Mouse (Mus musculus) embryonic facial prominence, embryonic 12.5 days (tissue): Measurements from ENCODE around the gene Rph3a. TPM values are rescaled to one million over a fixed set of nuclear protein-coding genes. Genes with fewer than 3 reads are reported as not detected.

ENCODE experiments used
- ATAC-seq: fragments of 200-750 bp; cut with Nextera tagmentation; 2 replicates; pipeline ENCODE4 v1.8.0; 2017; ENCODE audit not compliant: insufficient number of reproducible peaks, insufficient read depth, low FRiP score, low TSS enrichment
- H3K27ac ChIP-seq: fragments of 300-500 bp; sonication (generic); 2 replicates; pipeline ENCODE4 v1.5.1; 2016; ENCODE audit warnings: mild to moderate bottlenecking
- H3K27me3 ChIP-seq: fragments of 300-500 bp; sonication (generic); 2 replicates; pipeline ENCODE4 v1.6.1; 2016; ENCODE audit warnings: mild to moderate bottlenecking, moderate library complexity
- H3K36me3 ChIP-seq: fragments of 300-500 bp; sonication (generic); 2 replicates; pipeline ENCODE4 v1.6.1; 2016; ENCODE audit warnings: mild to moderate bottlenecking
- H3K4me1 ChIP-seq: fragments of 300-500 bp; sonication (generic); 2 replicates; pipeline ENCODE4 v1.6.1; 2016
- H3K4me2 ChIP-seq: fragments of 300-500 bp; sonication (generic); replicated peaks from 2 replicates; pipeline ENCODE4 v1.6.1; 2016; ENCODE audit warnings: mild to moderate bottlenecking, moderate library complexity
- H3K4me3 ChIP-seq: fragments of 300-500 bp; sonication (generic); 2 replicates; pipeline ENCODE4 v1.5.1; 2016; ENCODE audit warnings: mild to moderate bottlenecking
- H3K9ac ChIP-seq: fragments of 300-500 bp; sonication (generic); 2 replicates; pipeline ENCODE4 v1.6.1; 2016; ENCODE audit warnings: mild to moderate bottlenecking, moderate library complexity
- H3K9me3 ChIP-seq: fragments of 300-500 bp; sonication (generic); 2 replicates; pipeline ENCODE4 v1.6.1; 2016; ENCODE audit warnings: mild to moderate bottlenecking, moderate library complexity
- WGBS: fragments of 180-500 bp; shearing (Covaris S2); methylation state at CpG from one replicate; pipeline ENCODE4 v1.1.7; 2016; 5-methylcytosine and 5-hydroxymethylcytosine counted together
- polyA plus RNA-seq: library from polyadenylated mRNA; unstranded; fragments of >200 nt; fragmentation: Nextera tagmentation; extraction: Ambion mirVana; gene quantifications from 2 replicates; pipeline ENCODE4 v1.2.1, GENCODE M21; 2016

Gene Rph3a
- polyA plus RNA-seq, 1 experiment from 2014 or later: 0.27 TPM

DNA sequence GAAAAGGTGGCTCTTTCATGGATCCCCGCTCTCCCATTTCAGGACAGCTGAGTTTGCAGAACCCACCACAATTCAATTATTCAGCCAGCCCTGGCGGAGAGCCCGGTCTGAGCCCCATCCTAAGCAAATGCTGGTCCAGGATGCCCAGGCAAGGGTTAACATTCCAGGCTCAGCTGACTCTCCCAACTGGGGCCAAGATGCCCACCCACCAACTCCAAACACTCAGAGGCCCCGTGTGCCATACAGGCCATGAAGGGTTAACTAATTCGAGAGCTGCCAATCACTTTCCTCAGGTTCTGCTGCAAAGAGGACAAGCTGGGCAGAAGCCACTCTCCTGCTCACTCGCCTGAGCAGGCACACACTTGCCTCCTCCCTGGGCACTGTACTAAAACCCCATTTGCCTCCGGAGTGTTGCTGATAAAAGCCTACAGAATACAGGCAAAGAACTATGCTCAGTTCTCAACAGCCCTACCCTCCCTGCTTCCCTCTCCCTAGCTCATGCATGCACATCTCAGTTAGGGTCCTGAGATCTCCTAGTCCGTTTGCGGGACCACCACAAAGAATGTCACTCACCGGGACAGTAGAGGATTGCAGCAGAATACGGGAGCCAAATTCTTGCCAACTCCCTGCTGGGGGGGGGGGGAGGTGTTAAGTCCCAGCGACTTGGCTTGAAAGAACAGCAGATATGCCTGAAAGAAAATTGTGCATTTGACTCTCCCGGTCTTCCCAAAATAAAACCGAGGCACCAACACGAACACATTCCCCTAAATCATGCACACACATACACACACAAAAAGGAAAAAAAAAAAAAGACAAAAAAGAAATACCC, 1.3 kb downstream of the Rph3a start:
- 15% methylated on average over 15 of the region's 15 CpGs for WGBS
- Histone ChIP-seq H3K27ac (no peak overlapping the region), H3K9me3 (no peaks in the 10 kb centered on the region), H3K4me3 (no peak overlapping the region), H3K9ac (no peak overlapping the region), H3K36me3 (no peaks in the 10 kb centered on the region), H3K27me3 (peaks cover 15% of the 10 kb centered on the region; the same call in 1 of the 2 replicates), H3K4me1 (0 out of 2 replicates have a peak, but pooled peaks cover 2% of the 10 kb centered on the region), H3K4me2 (no peak overlapping the region)
- ATAC-seq: no peak

DNA sequence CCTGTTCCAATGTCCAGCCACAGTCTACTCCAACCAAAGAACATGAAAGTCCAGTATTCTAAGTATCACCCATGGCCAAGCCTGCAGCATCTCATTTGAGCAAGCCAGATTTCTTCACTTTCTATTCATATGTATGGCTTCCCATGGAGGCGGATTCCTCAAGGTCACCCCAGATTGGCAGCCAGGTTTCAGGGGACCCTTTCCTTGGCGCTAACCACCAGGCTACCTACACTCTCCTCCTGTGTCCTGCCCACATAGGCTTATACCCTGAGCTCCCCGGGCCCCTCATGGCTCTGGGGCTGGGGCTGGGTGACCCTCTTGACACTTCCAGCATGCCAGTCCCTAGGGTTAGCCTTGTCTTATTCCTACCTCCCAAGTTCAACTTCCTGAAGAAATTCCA, 2.3 kb downstream of the Rph3a start:
- peaks cover 15% of the 10 kb centered on the region for H3K27me3 ChIP-seq
- WGBS: 73% methylated on average over 3 of the region's 3 CpGs

DNA sequence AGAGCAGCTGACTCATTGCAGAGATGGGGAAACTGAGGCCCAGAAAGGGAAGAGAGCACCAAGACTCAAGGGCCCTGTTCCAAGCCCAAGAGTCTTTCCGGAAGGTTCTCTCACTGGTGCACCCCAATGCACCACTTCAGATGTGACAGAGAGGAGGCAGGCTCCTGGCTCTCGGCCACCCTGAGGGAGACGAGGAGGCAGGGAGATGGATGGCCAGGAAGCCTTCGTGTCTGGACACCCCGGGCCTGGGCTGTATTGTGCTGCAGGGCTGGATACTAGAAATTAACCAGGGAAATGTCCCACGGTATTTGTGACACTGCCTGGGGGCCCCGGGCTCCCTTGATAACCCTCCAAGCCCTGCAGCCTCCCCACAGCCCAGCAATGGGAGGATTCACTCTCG, 2.8 kb downstream of the Rph3a start:
- H3K4me1 ChIP-seq: 0 out of 2 replicates have a peak, but pooled peaks cover 2% of the 10 kb centered on the region
- no peak overlapping the region for H3K4me2 ChIP-seq
- peaks cover 15% of the 10 kb centered on the region for H3K27me3 ChIP-seq
- ATAC-seq: no peak
- WGBS: 78% methylated on average over 8 of the region's 8 CpGs
- no peak overlapping the region for H3K4me3 ChIP-seq
- no peaks in the 10 kb centered on the region for H3K9me3 ChIP-seq
- H3K9ac ChIP-seq: no peak overlapping the region
- H3K36me3 ChIP-seq: no peaks in the 10 kb centered on the region
- H3K27ac ChIP-seq: no peak overlapping the region

More for the DNA sequence above, 2.3 kb downstream of the Rph3a start:
- Histone ChIP-seq H3K4me1 (0 out of 2 replicates have a peak, but pooled peaks cover 2% of the 10 kb centered on the region), H3K27ac (no peak overlapping the region), H3K4me3 (no peak overlapping the region), H3K4me2 (no peak overlapping the region), H3K9me3 (no peaks in the 10 kb centered on the region), H3K9ac (no peak overlapping the region), H3K36me3 (no peaks in the 10 kb centered on the region)
- no peak for ATAC-seq

DNA sequence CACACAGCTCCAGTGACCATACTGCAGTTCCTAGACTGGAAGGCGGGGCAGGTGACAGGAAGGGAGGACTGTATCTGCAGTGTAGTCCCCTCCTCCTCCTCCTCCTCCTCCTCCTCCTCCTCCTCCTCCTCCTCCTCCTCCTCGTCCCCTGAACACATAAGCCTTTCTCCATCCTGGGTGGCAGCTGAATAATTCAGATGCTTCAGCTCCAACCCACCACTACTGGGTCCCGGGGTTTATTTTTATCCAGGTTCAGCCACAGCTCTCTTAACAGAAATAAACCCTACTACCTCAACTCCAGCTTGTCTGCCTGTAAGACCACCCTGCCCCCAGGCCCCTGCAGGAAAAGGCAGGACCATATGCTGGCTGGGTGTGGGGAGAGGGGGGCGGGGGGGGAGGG, 3.7 kb downstream of the Rph3a start:
- Histone ChIP-seq H3K36me3 (no peaks in the 10 kb centered on the region), H3K9ac (no peak overlapping the region), H3K4me1 (0 out of 2 replicates have a peak, but pooled peaks cover 2% of the 10 kb centered on the region), H3K4me3 (no peak overlapping the region), H3K9me3 (no peaks in the 10 kb centered on the region), H3K27ac (no peak overlapping the region), H3K27me3 (peaks cover 15% of the 10 kb centered on the region), H3K4me2 (no peak overlapping the region)
- ATAC-seq: no peak
- WGBS: 79% methylated on average over 2 of the region's 4 CpGs

DNA sequence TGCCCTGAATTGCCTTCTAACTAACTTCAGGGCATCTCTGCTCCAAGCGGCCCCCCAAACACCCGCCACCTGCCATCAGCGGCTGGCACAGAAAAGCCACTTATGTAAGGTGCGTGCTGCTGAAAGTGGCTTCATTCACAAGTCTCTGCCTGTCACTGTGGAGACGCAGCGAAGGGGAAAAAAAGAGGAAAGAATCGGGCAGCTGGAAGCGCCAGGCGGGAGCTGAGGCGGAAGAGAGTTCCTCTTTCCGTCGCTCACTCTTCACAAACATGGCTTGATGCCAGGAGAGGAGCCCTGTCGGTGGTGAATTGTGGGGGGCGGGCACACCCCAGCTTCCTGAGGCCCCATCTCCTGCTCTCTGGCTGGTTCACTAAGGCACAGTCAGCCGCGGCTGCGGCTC, 6.1 kb downstream of the Rph3a start:
- Histone ChIP-seq H3K27me3 (peaks cover 8% of the 10 kb centered on the region), H3K4me3 (no peak overlapping the region), H3K4me2 (no peak overlapping the region), H3K4me1 (no peaks in the 10 kb centered on the region), H3K9me3 (no peaks in the 10 kb centered on the region), H3K36me3 (no peaks in the 10 kb centered on the region), H3K27ac (no peak overlapping the region), H3K9ac (no peak overlapping the region)
- no peak for ATAC-seq
- WGBS: 40% methylated on average over 17 of the region's 17 CpGs

DNA sequence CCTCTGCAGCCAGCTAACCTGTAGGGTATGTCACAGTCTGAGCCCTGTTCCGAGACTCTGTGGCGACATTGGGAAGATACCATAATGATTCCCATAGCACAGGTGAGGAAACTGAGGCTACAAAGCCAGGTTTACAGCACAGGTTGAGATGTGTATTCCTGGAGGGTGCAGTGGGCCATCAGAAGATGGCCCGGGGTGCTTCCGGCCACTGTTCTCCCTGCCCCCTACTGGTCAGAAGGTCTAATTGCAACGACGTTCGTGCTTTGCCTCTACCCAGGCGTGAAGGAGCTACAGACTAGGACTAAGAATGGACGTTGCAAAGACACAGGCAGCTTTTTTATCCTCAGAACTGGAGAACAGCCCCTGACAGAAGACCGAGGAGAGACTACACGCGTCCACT, 10.3 kb downstream of the Rph3a start:
- no peak overlapping the region for H3K4me3 ChIP-seq
- no peaks in the 10 kb centered on the region for H3K4me1 ChIP-seq
- H3K4me2 ChIP-seq: no peak overlapping the region
- no peaks in the 10 kb centered on the region; the same call in 1 of the 2 replicates for H3K27me3 ChIP-seq
- H3K9ac ChIP-seq: no peak overlapping the region
- WGBS: 39% methylated on average over 12 of the region's 12 CpGs
- H3K36me3 ChIP-seq: no peaks in the 10 kb centered on the region
- H3K9me3 ChIP-seq: no peaks in the 10 kb centered on the region
- H3K27ac ChIP-seq: no peak overlapping the region
- ATAC-seq: no peak

DNA sequence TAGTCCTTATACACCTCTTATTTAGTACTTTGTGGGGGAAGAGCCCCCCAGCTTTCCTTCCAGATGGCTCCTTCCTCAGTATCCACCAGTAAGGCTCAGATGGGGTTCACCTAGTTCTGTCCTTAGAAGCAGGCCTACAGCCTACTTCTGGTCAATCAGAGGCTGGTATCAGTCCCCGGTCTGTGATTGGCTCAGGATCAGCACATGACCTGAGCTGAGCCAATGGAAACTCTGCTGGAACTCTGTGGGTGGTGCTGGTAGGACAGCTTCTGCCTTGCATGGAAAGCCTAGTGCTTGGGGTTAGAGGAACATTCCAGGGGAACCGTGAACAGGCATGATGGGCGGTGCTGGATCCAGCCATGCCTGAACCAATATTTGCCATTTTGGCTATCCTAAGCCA, 21.5 kb downstream of the Rph3a start:
- 89% methylated on average over 3 of the region's 3 CpGs for WGBS
- Histone ChIP-seq H3K9me3 (no peaks in the 10 kb centered on the region), H3K4me1 (no peaks in the 10 kb centered on the region), H3K36me3 (no peaks in the 10 kb centered on the region), H3K4me2 (no peak overlapping the region), H3K4me3 (no peak overlapping the region), H3K27me3 (no peaks in the 10 kb centered on the region), H3K9ac (no peak overlapping the region), H3K27ac (no peak overlapping the region)
- ATAC-seq: no peak

DNA sequence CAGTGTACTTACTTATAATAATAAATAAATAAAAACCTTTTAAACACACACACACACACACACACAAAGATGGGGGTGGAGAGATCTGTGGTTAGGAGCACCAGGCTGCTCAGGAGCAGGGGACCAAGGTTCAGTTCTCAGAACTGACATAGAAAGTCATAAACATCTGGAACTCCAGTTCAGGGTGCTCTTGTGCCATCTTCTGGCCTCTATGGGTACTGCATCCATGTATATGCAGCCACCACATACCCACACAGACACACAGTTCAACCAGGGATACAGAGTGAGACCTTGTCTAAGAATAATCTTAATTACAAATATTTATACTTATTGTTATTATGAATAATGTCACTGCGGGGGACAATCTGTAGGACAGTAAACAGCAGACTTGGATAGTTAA, 26.9 kb downstream of the Rph3a start:
- ATAC-seq: no peak
- H3K4me1 ChIP-seq: no peaks in the 10 kb centered on the region
- H3K4me2 ChIP-seq: no peak overlapping the region
- H3K9ac ChIP-seq: no peak overlapping the region
- no peak overlapping the region for H3K4me3 ChIP-seq
- H3K9me3 ChIP-seq: no peaks in the 10 kb centered on the region
- H3K27me3 ChIP-seq: no peaks in the 10 kb centered on the region
- no peaks in the 10 kb centered on the region for H3K36me3 ChIP-seq
- H3K27ac ChIP-seq: no peak overlapping the region
- 80% methylated on average over 1 of the region's 1 CpGs for WGBS

DNA sequence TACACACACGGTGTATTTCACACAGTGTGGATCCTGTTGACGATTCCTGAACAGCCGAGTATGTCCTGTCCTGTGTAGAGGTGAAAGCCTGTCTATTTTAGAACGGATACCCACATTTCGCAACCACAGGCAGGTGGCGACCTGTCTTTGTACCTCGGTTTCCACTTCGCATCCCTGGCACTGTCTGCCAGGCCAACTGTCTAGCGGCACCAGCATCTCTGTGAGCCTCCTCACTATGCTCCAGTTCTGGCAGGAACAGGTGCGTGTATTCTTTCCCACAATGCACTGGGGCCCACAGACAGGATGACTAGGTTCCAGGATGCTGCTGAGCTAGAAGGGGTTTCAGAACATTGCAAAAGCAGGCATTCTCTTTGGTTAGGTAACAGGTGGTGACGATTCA, 28.7 kb downstream of the Rph3a start:
- Histone ChIP-seq H3K4me1 (no peaks in the 10 kb centered on the region), H3K36me3 (no peaks in the 10 kb centered on the region), H3K4me3 (no peak overlapping the region), H3K9ac (no peak overlapping the region), H3K4me2 (no peak overlapping the region), H3K27ac (no peak overlapping the region), H3K9me3 (no peaks in the 10 kb centered on the region), H3K27me3 (no peaks in the 10 kb centered on the region)
- no peak for ATAC-seq
- WGBS: 95% methylated on average over 11 of the region's 11 CpGs

DNA sequence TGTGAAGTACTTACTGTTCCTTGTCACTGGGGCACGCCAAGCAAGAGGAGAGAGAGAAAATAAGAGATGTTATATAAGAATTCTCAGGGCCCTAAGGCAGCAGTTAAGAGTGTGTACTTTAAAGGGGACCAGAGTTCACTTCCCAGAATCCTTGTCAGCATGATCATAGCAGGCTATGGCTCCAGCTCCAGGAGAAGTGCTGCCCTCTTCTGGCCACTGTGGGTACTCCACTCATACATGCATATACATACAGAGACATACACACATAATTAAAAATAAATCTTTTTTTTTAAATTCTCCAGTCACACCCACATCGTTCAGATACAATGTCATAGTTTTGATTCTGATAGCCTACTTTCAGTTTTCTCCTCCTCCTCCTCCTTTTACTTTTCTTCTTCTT, 29.8 kb downstream of the Rph3a start:
- no peak overlapping the region for H3K27ac ChIP-seq
- H3K9ac ChIP-seq: no peak overlapping the region
- H3K4me2 ChIP-seq: no peak overlapping the region
- no peaks in the 10 kb centered on the region for H3K4me1 ChIP-seq
- no peak for ATAC-seq
- no peak overlapping the region for H3K4me3 ChIP-seq
- WGBS: 88% methylated on average over 2 of the region's 2 CpGs
- H3K36me3 ChIP-seq: no peaks in the 10 kb centered on the region
- H3K9me3 ChIP-seq: no peaks in the 10 kb centered on the region
- H3K27me3 ChIP-seq: no peaks in the 10 kb centered on the region

DNA sequence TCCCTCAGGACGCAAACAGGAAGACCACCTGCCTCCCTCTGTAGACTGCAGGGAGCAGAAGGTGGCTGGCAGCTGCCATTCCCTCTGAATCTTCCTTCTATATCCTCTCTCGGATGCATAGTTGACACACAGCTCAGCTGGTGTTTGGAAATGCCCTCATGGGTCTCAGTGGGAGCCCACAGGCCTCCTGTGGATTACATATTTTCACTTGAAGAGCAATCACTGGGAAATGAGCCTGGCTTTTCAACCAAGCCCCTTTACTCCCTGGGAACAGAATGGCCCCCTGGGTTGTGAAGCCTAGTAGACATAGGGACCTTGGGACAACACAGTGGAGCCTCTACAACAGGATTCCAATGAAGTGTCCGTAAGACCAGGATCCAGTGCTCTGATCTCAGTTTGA, 33.8 kb downstream of the Rph3a start:
- Histone ChIP-seq H3K27me3 (no peaks in the 10 kb centered on the region), H3K4me1 (no peaks in the 10 kb centered on the region), H3K4me3 (no peak overlapping the region), H3K4me2 (no peak overlapping the region), H3K27ac (no peak overlapping the region), H3K36me3 (no peaks in the 10 kb centered on the region), H3K9me3 (no peaks in the 10 kb centered on the region), H3K9ac (no peak overlapping the region)
- no peak for ATAC-seq
- WGBS: 56% methylated on average over 3 of the region's 3 CpGs

DNA sequence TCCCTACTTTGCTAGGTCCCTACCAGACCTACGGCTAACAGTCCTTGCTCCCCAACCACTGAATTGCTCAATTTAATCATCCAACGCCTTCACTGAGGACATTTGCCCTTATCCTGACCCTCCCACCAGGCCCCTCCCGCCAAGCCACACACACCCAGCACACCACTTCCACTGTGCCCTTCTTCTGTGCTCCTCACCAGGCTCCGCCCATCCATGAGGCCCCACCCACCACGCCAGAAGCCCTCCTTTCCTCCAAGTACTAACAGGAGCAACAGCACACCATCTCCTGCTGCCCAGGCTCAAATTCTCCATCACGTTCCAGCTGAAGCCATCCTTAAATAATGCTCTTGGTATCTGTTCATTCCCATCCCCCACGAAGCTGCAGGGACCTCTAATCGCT, 35.4 kb downstream of the Rph3a start:
- Histone ChIP-seq H3K9ac (no peak overlapping the region), H3K36me3 (no peaks in the 10 kb centered on the region), H3K27me3 (no peaks in the 10 kb centered on the region), H3K4me3 (no peak overlapping the region), H3K9me3 (no peaks in the 10 kb centered on the region), H3K4me1 (no peaks in the 10 kb centered on the region), H3K27ac (no peak overlapping the region), H3K4me2 (no peak overlapping the region)
- ATAC-seq: no peak
- 60% methylated on average over 8 of the region's 8 CpGs for WGBS
